Mouse (Mus musculus): Measurements from ENCODE around the gene Wap.

- no peak for TF ChIP-seq POLR2A (IDR thresholded peaks at IDR 0.05; ENCODE audit: borderline replicate concordance, control insufficient read depth, low read depth, low read length)
- TF ChIP-seq CTCF (IDR thresholded peaks at IDR 0.05; ENCODE audit: control insufficient read depth, insufficient read depth, low read length): peak; percentile 10; the same call in 1 of the 2 replicates
Observed at GRCm38 (mm10) chr11:6677530-6677929, 39.1 kb upstream of the Wap start.
